Mouse (Mus musculus) T-cell, adult 2 months (primary cell): ENCODE data around the gene Fam120a.
A peak's percentile ranks its signal among the peaks of the same experiment; 100 is the strongest.

ENCODE experiments used
- DNase-seq: peaks from one replicate; pipeline ENCODE4 v3.0.0; 2022; ENCODE audit warnings: low spot score

Gene Fam120a

DNA sequence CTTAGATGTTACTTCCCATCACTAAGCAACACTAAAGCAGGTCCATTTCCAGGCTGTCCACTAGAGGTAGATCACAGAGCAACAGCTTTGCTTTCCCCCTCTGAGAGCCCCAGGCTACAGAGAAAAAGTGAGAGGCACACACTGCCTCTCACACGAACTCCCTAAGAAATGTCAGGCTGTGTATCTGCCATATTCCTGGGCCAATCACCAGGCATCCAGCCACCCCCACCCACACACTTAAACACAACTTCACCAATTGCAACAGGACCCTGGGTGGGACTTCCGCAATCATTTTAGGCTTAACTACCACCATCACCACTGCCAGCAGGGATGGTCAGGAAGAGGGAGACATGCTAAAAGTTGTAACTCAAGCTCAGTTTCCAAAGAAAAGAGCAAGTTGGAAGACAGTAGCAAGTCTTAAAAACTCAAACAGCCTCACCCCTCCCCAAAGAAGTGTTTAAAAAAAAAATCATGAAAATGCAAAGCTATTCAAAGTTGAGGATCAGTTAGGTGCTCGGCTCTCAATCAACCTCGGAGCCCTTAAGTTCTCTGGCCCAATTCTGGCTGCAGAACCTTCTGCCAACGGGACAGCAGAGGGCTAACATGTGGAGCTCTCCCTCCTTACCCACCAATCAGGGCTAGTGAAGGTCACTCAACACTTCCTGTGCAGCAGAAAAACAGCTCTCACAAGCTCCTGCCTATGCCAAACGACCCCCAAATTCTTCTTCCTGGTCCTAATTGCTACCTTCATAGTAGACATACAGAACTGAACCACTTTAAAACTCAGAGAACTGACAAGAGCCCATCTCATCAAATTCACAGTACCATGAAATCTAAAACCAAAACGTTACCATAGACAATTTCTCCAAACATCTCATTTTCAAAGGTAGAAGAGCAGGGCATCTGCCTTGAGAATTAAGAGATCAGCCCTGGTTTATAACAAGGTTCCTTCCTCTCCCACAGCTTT, 2.0 kb downstream of the Fam120a start:
- DNase-seq, result peak; percentile 55

DNA sequence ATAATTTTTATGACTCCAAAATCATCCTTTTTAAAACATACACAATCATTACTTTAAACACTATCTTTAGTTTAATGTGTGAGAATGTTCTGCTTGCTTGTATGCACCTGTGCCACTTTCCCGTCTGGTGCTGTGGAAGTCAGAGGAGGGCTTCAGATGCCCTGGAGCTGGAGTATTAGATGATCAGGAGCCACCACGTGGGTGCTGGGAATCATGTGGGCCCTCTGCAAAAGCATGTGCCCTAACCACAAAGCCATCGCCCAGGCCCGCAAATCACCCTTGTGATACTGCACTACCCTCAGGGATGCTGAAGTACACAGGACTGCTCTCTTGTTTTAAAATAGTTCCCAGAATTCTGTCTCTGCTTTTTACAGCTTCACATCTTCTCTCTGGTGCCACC, 3.0 kb downstream of the Fam120a start:
- DNase-seq, result no peak

DNA sequence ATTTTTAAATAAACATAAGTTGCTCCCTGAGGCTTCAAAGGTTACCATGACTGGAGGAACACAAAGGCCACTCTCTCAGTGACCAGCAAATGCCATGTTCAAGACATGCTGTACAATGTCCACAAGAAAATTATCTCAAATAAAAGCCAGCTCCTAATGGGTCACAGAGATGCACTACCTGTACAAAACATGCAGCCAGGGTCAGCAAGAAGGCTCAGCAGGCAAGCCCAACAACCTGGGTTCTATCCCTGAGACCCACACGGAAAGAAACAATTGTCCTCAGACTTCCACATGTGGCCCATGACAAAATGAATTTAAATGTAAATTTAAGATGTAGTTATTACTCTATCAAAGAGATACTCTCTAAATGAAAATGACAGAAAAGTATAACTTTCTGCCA, 4.7 kb downstream of the Fam120a start:
- no peak for DNase-seq

DNA sequence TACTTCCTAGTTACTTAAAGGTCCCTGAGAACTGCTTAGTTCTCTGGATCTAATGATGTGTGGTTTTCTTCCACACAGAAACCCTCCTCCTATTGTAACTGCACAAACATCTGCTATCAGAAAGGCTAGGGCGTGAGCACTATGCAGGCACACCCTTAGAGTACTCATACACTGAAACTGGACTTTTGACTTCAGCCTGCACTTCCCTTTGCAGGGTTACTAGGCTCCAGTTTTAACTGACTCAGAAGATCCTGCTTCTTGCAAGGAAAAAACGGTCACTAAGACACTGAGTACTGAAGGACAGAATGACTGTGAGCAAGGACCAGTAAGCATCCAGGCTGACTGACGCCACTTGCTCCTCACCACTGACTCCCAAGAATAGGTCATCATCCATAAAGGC, 5.3 kb downstream of the Fam120a start:
- no peak for DNase-seq

DNA sequence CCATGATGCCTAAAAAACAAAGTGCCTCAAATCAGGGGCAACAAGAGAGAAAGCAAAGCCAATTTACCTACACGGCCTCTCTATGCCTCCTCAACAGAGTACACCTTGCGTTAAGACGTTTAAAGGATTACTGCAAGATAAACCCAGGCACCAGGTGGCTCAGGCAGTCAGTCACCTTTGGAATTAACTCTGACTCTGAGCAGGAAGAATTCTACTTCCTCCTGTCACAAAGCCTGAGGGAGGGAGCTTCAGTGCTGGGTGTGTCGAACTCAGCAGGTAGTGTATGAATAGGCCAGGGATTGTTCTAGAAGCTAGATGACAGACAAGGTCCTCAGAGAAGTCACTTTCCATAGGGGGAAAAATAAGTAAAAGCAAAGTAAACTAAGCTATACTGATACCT, 9.2 kb downstream of the Fam120a start:
- DNase-seq, result no peak

DNA sequence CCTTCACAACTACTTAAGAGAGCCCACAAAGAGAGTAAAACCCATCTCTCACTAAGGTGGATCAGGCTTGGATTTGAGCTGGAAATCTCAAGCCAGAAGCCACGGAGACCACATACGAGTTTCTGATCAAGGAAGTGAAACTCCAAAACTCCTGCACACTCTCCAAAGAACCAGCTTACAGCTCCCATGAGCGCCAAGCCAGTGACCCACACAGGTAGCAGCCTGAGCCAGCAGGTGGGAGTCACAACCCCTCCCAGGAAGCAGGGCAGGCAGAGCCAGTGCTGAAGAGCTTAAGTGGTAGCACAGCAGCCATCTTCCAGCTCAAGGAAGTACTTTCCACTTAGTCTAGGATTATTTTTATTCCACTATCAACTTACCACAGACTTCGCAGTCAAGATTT, 13.0 kb downstream of the Fam120a start:
- no peak for DNase-seq

DNA sequence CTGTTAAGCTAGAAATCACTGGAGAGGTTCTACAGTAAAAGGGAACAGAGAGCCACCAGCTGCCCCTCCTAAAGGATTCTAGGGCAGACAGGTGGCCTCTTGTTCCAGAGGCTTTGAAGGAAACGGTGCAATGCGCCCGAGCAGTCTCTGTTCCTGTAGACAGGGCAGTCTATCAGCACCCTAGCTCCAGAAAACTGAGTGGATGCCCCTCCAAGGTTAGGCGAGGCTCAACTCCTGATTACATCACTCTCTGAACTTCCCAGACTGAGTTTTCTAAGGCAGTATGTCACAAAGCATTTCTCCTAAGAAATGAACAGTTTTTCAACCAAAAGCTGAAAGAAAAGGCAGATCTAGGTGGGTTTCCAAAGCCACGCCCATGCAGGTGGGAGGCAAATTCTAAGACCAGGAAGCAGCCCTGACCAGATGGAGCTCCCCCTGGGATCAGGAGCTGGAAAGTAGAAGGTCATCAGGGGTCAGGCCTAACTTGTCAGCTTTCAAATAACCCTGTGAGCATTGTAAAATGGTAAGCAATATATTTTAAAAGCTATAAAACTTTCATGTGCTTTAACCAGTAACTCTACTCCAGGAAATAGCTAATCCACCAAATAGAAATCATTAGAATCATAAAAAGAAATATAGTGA, 17.1 kb downstream of the Fam120a start:
- DNase-seq, result no peak

DNA sequence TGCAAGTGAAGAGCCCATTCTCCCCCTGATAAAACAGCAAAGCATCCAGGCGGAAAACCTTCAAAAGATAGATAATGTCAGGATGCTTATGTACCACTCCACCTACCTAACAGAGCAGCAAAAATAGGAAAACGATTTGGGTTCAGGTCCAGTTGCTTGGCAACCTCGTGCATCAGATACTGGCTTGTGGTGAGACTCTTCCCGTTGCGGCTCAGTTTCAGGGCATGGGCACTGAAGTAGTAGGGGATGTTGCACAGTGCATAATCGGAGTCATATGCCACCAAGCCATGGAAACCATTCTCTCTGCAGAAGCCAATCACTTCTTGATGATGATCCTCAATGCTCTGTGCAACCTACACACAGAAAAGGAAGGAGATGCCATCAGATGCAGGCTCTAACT, 18.9 kb downstream of the Fam120a start:
- no peak for DNase-seq

DNA sequence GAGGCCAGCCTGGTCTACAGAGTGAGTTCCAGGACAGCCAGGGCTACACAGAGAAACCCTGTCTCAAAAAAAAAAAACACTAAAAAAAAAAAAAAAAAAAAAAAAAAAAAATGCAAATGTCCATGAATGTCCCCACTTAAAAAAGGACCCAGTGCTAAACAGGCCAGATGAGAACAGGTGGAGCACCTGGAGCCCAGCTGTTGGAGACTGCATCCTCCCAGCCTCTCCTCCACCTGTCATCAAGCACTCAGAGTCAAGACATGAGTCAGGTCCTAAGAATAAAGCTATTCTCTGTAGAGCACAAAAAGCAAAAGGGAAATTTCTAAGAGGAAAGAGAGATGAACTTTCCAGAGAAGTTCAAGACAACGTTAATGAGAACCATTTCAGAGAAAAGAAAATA, 23.2 kb downstream of the Fam120a start:
- DNase-seq, result no peak

DNA sequence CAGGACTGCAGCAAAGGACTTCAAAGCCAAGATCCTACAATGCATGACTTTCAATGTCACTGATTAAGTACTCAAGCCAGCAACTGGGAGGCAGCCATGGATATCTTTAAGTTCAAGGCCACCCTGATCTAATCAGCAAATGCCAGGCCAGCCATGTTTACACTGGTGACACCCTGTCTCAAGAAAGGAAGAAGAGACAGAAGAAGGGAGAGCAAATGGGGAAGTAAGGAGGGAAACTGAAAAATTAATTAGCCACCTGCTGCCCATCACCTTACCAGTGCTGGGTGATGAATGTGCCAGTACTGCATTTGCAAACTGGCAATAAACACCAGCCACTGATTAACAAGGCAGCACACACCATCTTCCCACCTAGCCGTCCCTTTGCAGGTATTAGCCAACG, 25.3 kb downstream of the Fam120a start:
- no peak for DNase-seq

DNA sequence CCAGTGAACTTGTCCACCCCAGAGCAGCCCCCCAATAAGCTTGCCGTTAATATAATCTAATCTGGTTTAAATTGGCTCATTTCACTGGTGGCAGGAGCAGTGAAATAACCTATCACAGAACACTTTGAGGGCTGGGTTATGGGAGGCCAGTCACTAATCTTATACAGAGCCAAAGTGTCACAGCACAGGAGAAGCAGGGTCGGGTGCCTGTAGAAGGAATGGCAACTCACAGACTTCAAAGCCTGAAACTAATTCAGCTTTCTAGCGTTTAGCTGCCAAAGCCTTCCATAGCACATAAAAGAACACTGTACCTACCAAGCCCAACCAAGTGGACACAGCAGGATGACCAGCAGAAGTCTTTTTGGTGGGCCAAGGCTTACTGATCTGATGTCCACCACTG, 26.0 kb downstream of the Fam120a start:
- DNase-seq, result no peak

DNA sequence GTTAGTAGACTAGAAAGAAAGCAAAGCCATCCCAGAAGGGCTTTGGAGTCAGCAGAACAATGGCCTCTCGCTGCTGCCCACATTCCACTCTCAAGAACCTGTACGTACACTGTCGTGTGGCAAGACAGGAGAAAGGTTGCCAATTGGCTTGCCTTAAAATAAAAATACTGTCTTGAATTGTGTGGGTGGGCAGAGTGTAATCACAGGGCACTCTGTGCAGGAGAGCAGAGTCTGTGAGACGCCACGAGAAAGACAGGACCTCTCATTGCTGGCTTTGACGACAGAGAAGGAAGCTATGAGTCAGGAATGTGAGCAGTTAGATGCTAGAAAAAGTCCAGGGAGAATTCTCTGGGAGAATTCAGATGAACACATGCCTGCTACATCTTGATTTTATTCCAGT, 33.2 kb downstream of the Fam120a start:
- DNase-seq, result no peak

DNA sequence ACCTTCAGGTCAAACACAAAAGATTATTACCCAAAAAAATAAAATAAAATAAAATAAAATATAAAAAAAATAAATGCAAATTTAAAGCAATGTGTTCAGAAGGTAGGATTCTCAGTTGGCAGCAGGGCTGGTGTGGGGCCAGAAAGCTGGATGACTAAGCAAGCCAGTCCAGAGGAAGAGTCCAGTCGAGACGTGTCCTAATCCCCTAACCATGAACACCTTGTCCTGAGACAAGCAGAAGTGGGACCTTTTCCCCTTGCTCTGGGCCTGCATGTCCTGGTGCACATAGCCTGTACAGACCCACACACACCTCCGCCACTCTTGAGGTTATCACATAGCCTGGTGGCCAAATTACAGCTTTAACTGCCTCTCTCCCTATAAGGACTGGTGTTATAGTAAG, 35.1 kb downstream of the Fam120a start:
- DNase-seq, result no peak

DNA sequence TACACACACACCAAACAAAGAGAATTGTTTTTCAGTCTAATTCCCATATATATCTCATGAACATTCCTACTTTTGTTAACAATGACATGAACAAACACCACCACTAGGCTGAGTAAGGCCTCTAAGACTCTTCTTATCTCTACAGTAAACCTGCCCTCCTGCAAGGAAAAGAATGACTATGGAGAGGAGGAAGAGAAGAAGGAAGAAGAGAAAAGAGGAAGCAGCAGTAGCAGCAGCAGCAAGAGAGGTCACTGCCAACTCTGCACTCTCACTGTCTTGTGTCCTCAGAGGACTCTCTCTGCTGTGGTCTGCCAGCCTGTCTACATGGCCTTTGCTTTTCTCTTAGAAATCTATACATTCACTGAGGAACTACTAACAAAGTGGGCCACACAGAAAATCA, 36.1 kb downstream of the Fam120a start:
- no peak for DNase-seq

DNA sequence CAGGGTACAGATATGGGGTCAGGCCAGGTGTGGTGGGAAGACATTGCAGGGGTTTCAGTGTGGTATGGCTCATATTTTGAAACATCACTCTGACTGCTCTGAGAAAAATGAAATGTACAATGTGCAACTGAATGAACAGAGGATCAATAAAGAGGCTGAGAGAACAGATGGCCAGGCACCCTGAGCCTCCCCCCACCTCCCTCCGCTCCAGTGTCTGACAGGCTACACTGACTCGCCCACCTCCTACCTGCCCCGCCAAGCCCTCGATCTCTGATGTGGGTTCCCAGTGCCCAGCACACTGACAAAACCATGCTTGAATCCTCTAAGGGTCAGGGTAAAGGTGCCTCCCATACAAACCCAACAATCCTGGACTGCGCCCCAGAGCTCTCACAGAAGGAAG, 36.6 kb downstream of the Fam120a start:
- DNase-seq, result no peak

DNA sequence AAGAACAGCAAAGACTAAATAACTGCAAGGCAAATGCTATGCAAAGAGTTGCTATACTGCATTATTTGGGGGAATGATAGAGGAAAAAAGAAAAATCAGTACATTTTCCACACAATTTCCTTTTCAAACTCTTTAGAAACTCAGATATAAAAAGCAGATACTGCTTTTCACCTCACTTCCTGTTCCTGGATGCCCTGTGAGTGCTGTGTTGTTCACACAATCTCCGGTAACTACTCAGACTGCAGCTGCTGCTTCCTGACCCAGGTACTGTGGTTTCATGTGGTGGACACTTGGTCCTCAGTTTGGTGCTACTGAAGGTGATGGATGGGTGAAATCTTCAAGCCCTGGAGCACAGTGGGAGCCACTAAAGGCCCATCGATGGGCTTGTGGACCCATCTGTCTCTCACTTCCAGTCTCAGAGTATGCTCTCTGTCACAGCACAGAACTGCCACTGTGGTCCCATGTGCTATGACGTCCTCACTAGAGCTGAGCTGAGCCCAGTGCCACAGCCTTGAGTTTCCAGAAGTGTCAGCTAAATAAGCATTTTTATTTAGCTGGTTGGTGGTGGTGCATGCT, 38.2 kb downstream of the Fam120a start:
- peak; percentile 59 for DNase-seq

DNA sequence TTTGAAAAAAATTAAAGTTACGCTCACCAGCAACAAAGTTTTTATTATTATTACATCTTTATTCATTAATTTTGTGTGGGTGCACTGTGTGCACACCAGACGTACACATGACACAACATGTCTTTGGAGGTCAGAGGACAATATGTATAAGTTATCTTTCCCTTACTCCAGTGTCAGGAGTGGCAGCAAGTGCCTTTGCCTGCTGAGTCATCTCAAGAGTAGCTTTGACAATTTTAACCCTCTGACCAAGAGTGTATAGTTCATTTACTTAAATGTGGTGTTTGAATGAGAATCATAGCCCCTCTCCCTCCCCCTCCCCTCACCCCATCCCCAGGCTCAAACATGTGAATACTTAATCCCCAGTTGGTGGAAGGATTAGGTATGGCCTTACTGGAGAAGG, 40.2 kb downstream of the Fam120a start:
- no peak for DNase-seq

DNA sequence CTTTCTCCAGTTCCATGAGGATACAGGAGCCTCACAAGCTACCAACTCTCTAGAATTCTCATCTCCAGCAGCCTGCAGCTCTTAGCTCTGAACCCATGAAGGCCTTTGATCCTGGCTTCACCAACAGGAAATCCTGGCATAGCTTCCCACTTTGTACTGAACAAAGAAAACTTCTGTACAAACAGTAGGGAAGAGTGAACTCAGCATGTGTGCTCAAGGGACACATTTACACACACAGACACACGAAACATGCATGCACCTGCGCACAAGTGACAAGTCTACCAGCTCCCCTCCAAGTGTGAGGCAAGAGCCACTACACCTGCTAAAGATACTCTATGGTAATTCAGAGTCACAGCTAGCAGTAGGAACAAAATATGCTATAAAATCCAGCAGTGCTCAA, 45.1 kb downstream of the Fam120a start:
- DNase-seq, result no peak

DNA sequence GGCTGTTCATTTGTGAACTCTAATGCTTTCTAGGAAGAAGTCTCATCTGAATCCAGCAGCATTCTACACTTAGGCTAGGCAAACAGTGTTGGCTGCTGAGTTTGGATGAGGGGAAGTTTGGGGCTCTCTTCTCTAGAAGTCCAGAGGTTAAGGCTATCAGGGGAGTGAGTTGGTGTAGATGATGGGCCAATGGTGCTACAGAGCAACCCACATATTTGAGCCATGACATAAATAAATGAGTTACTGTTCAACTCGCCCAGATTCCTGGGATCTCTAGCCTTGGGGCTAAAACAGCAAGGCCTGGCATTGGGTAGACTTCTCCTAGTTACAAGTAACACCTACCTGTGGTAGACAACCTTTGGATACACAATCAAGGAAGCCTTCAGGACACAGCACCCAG, 46.6 kb downstream of the Fam120a start:
- no peak for DNase-seq

DNA sequence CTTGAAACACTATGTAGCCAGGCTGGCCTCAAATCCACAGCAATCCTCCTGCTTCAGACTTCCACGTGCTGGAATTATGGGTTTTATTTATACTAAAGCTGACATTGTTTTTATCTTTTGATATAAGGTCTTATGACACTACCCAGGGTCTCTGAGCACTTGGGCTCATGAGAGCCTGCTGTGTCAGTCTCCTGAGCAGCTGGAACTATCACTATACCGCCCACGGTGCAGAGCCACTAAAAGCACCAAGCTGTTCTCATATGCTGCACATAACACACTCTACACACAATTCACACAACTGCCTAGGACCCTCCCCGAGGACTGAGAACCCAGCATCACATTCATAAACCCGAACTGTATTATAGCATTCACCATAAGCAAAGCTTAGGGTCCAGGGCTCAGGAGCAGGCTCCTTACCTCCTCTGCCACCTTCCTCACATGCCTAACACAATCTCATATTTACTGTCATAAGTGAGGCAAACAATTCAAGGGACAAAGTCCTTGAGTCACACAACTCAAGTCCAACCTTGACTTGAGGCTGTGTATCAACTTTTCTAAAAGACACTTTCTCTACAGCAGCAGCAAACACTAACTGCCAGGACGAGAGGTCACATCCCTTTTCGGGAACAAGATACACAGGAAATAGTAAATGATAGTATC, 47.9 kb downstream of the Fam120a start:
- no peak for DNase-seq

DNA sequence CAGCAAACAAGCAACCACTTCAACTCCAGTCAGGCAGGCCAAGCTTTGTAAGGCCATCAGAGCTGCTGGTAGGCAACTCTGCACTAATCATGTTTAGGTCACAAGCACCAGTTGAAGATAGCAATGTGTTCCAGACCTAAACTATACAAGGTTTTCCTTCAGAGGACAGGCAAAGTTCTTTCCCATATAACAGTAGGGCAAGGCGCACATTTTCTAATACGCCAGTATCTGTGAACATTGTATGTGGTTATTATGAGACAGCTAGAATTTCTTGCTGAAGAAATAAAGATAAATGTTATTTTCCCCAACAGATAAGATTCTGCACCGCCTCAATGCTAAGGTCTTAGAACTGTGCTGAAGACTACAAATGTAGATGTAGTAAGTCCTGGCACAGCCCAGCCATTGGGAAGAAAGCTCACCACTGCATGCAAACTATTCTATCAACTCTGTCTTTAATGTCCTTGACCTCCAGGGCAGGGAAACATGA, 50.7 kb downstream of the Fam120a start:
- no peak for DNase-seq

DNA sequence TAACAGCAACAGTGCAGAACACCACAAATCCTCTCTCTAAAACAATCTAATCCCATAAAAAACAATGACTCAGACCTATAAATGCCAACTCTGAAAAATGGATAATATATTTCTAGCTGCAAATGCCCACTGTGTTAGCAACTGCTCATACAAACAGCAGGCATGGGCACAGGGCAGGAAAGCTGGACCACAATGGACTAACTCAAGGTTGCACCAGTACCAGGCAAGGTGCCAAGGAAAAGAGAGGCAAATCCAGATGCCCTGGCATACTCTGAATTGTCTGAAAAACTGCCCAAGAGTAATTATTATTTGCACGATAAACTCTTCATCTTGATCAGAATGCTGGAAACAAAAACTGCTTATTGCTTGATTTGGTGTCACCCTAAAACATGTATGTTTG, 54.1 kb downstream of the Fam120a start:
- no peak for DNase-seq

DNA sequence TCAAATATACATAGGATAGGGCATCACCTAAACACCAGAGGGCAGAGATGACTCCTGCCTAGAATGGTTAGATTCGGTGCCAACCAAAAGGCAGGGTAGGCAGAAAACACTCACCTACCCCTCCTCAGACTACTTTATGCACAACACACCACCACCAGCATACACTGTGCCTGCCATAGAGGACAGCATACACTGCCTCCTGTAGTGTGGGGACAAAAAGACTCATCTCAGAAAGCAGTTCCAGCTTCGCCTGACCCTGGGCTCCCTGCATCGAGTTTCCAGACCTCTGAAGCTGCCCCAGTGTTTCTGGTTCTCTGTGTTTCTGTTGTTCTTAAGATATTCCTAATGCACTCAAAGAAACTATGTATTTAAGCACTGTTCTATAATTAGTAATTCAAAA, 54.7 kb downstream of the Fam120a start:
- no peak for DNase-seq
